Mouse (Mus musculus): ENCODE measurements around the gene Castor2. TPM values are rescaled to one million over a fixed set of nuclear protein-coding genes. Genes with fewer than 3 reads are reported as not detected.

Castor2 gene
- polyA plus RNA-seq, 1 experiment: 39.1 TPM

GRCm38 (mm10) chr5:134183880-134184808, 84.6 kb downstream of the Castor2 start, which contains the start of gene Gtf2ird2:
Gene Gtf2ird2, plus strand, starts transcription at chr5:134184019.
- TF ChIP-seq CTCF (IDR thresholded peaks at IDR 0.05; ENCODE audit: extremely low read depth, insufficient read depth, low read length) (no peak), POLR2A (IDR thresholded peaks at IDR 0.05; ENCODE audit: extremely low read depth, insufficient read depth, low read length) (peak; percentile 51; the same call in 1 of the 2 replicates)
- Histone ChIP-seq H3K27ac (ENCODE audit: insufficient read depth, low read length) (peak within 1 kb of the TSS; percentile 95), H3K4me1 (ENCODE audit: control insufficient read depth, insufficient read depth, low read length) (peaks cover 6% of the 10 kb centered on the region), H3K4me3 (ENCODE audit: insufficient read depth, low read length) (peak within 1 kb of the TSS; percentile 40)

GRCm38 (mm10) chr5:134186059-134186458, 86.5 kb downstream of the Castor2 start:
- no peak overlapping the region for H3K4me3 ChIP-seq (ENCODE audit: insufficient read depth, low read length)

GRCm38 (mm10) chr5:134186961-134187731, 87.6 kb downstream of the Castor2 start:
- no peak overlapping the region for H3K4me3 ChIP-seq (ENCODE audit: insufficient read depth, low read length)
- no peak overlapping the region for H3K27ac ChIP-seq (ENCODE audit: insufficient read depth, low read length)
- TF ChIP-seq POLR2A (IDR thresholded peaks at IDR 0.05; ENCODE audit: extremely low read depth, insufficient read depth, low read length) (no peak), CTCF (IDR thresholded peaks at IDR 0.05; ENCODE audit: extremely low read depth, insufficient read depth, low read length) (peak; percentile 83)
- H3K4me1 ChIP-seq (ENCODE audit: control insufficient read depth, insufficient read depth, low read length): peaks cover 6% of the 10 kb centered on the region

More at GRCm38 (mm10) chr5:134186059-134186458, 86.5 kb downstream of the Castor2 start:
- TF ChIP-seq POLR2A (IDR thresholded peaks at IDR 0.05; ENCODE audit: extremely low read depth, insufficient read depth, low read length): no peak
- TF ChIP-seq CTCF (IDR thresholded peaks at IDR 0.05; ENCODE audit: extremely low read depth, insufficient read depth, low read length): no peak
- H3K4me1 ChIP-seq (ENCODE audit: control insufficient read depth, insufficient read depth, low read length): peaks cover 6% of the 10 kb centered on the region
- no peak overlapping the region for H3K27ac ChIP-seq (ENCODE audit: insufficient read depth, low read length)

GRCm38 (mm10) chr5:134188571-134188970, 89.1 kb downstream of the Castor2 start:
- Histone ChIP-seq H3K4me1 (ENCODE audit: control insufficient read depth, insufficient read depth, low read length) (no peaks in the 10 kb centered on the region), H3K27ac (ENCODE audit: insufficient read depth, low read length) (no peak overlapping the region), H3K4me3 (ENCODE audit: insufficient read depth, low read length) (no peak overlapping the region)
- TF ChIP-seq POLR2A (IDR thresholded peaks at IDR 0.05; ENCODE audit: extremely low read depth, insufficient read depth, low read length) (no peak), CTCF (IDR thresholded peaks at IDR 0.05; ENCODE audit: extremely low read depth, insufficient read depth, low read length) (no peak)

GRCm38 (mm10) chr5:134193664-134194063, 94.2 kb downstream of the Castor2 start:
- no peak overlapping the region for H3K27ac ChIP-seq (ENCODE audit: insufficient read depth, low read length)
- H3K4me3 ChIP-seq (ENCODE audit: insufficient read depth, low read length): no peak overlapping the region
- TF ChIP-seq CTCF (IDR thresholded peaks at IDR 0.05; ENCODE audit: extremely low read depth, insufficient read depth, low read length) (no peak), POLR2A (IDR thresholded peaks at IDR 0.05; ENCODE audit: extremely low read depth, insufficient read depth, low read length) (no peak)
- H3K4me1 ChIP-seq (ENCODE audit: control insufficient read depth, insufficient read depth, low read length): no peaks in the 10 kb centered on the region

Other genes starting within 250 kb of the Castor2 start
- gene Rcc1l, start 77.1 kb downstream of the Castor2 start, polyA plus RNA-seq (2012; rRNA removed): 14.5 and 17.2 TPM in 2 replicates
- 14.8 and 15.4 TPM in 2 replicates for gene Gtf2ird2, start 84.3 kb downstream of the Castor2 start, polyA plus RNA-seq (2012; rRNA removed)
- 7.6 and 7.7 TPM in 2 replicates for gene Ncf1, start 129.9 kb downstream of the Castor2 start, polyA plus RNA-seq (2012; rRNA removed)
- 149 and 157 TPM in 2 replicates for gene Gtf2i, start 215.0 kb downstream of the Castor2 start, polyA plus RNA-seq (2012; rRNA removed)